Mouse (Mus musculus) bone marrow macrophage, adult 2 months (primary cell): ENCODE data around the gene Man2a1.

ENCODE experiments used
- CTCF ChIP-seq: IDR thresholded peaks from 2 replicates; pipeline ENCODE4 v1.5.1; 2012; ENCODE audit warnings: low read depth, mild to moderate bottlenecking, low read length, moderate library complexity
- POLR2A ChIP-seq: IDR thresholded peaks from 2 replicates; pipeline ENCODE4 v1.6.1; 2012; ENCODE audit warnings: mild to moderate bottlenecking, low read depth, low read length, borderline replicate concordance

GRCm38 (mm10) chr17:64676735-64677469 is 76.4 kb downstream of the Man2a1 start:
- TF ChIP-seq CTCF (no peak), POLR2A (no peak)
